Mouse (Mus musculus): Measurements from ENCODE around the gene Cast. TPM values are rescaled to one million over a fixed set of nuclear protein-coding genes. Genes with fewer than 3 reads are reported as not detected.
A peak's percentile ranks its signal among the peaks of the same experiment; 100 is the strongest.

Gene Cast
- polyA plus RNA-seq, 1 experiment from 2014 or later, result 12.7 TPM

DNA sequence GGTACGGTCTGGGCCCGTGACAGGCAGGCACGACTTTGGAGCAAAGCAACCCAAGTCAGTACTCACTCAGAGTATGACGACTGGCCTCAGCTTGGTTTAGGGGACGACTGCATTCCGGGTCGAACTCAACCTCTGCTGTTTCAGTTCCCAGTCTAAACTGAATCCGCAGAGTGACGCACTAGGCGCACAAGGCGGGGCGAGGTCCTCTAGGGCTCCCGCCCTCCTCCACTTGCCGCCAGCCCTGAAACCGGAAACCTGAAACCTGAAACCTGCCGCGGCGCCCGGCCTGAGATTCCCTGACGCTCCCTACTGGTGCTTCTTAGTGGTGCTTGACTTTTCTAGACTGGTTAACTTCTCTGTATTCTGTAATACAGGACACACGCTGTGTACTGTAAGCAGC lies 38.1 kb downstream of the Cast start:
- ATAC-seq (ENCODE audit: low read depth), result peak; percentile 95
- H3K27ac ChIP-seq (replicated peaks), result no peak overlapping the region
- H3K27me3 ChIP-seq, result no peaks in the 10 kb centered on the region

GRCm38 (mm10) chr13:74769871-74770270 lies 38.7 kb downstream of the Cast start:
- ATAC-seq (ENCODE audit: low read depth), result peak; percentile 65; the same call in 1 of the 2 replicates
- Histone ChIP-seq H3K4me1 (replicated peaks) (no peaks in the 10 kb centered on the region; the same call in 1 of the 2 replicates), H3K9ac (peak overlapping the region; percentile 56), H3K36me3 (no peaks in the 10 kb centered on the region), H3K4me2 (peak overlapping the region; percentile 57), H3K27ac (replicated peaks) (no peak overlapping the region), H3K27me3 (no peaks in the 10 kb centered on the region), H3K4me3 (peak overlapping the region; percentile 39), H3K9me3 (no peaks in the 10 kb centered on the region)
- WGBS, result 21% methylated on average over 6 of the region's 8 CpGs

More for the DNA sequence above, 38.1 kb downstream of the Cast start:
- Histone ChIP-seq H3K4me2 (peak overlapping the region; percentile 57), H3K36me3 (no peaks in the 10 kb centered on the region), H3K4me1 (replicated peaks) (no peaks in the 10 kb centered on the region; the same call in 1 of the 2 replicates), H3K9me3 (no peaks in the 10 kb centered on the region), H3K9ac (peak overlapping the region; percentile 56), H3K4me3 (peak overlapping the region; percentile 39)
- WGBS, result under 1% methylated on average over 21 of the region's 21 CpGs

- H3K4me1 ChIP-seq (replicated peaks), result no peaks in the 10 kb centered on the region; the same call in 1 of the 2 replicates
- no peak overlapping the region for H3K4me3 ChIP-seq
- 62% methylated on average over 2 of the region's 2 CpGs for WGBS
- no peaks in the 10 kb centered on the region for H3K36me3 ChIP-seq
- no peaks in the 10 kb centered on the region for H3K27me3 ChIP-seq
- H3K9ac ChIP-seq, result no peak overlapping the region
- H3K9me3 ChIP-seq, result no peaks in the 10 kb centered on the region
- no peak overlapping the region for H3K27ac ChIP-seq (replicated peaks)
- ATAC-seq (ENCODE audit: low read depth), result no peak
- no peak overlapping the region for H3K4me2 ChIP-seq
These were observed 41.4 kb downstream of the Cast start for GRCm38 (mm10) chr13:74767186-74767585.

GRCm38 (mm10) chr13:74762741-74763140 lies 45.9 kb downstream of the Cast start:
- no peaks in the 10 kb centered on the region for H3K27me3 ChIP-seq
- 92% methylated on average over 1 of the region's 1 CpGs for WGBS
- H3K4me1 ChIP-seq (replicated peaks), result no peaks in the 10 kb centered on the region
- no peak overlapping the region for H3K4me2 ChIP-seq
- no peaks in the 10 kb centered on the region for H3K36me3 ChIP-seq
- no peak for ATAC-seq (ENCODE audit: low read depth)
- 0 out of 2 replicates have a peak, but pooled peaks cover 2% of the 10 kb centered on the region for H3K9me3 ChIP-seq
- no peak overlapping the region for H3K27ac ChIP-seq (replicated peaks)
- no peak overlapping the region for H3K4me3 ChIP-seq
- no peak overlapping the region for H3K9ac ChIP-seq

DNA sequence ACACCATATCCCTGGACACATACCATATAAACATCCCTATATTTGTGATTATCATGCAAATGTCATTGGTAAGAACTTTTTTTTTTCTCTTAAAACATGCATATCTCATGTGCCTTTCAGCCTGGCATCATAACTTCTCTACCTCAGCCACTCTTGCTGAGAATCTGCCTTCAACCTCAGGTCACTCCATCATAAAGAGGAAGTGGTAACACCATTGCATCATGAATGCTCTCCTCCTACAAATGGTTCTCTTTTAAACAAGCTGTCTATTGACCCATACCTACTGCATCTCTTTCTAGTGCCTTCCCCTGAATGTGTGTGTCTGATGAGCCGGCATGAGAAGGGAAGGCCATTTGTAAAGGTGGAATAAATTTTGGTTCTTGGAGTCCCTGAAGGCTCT lies 49.5 kb downstream of the Cast start:
- Histone ChIP-seq H3K27me3 (no peaks in the 10 kb centered on the region), H3K27ac (replicated peaks) (no peak overlapping the region), H3K9ac (no peak overlapping the region), H3K36me3 (no peaks in the 10 kb centered on the region), H3K4me2 (no peak overlapping the region), H3K9me3 (0 out of 2 replicates have a peak, but pooled peaks cover 2% of the 10 kb centered on the region), H3K4me3 (no peak overlapping the region), H3K4me1 (replicated peaks) (no peaks in the 10 kb centered on the region)
- 86% methylated on average over 1 of the region's 1 CpGs for WGBS
- ATAC-seq (ENCODE audit: low read depth), result no peak

GRCm38 (mm10) chr13:74743219-74743618 lies 65.4 kb downstream of the Cast start:
- no peak for ATAC-seq (ENCODE audit: low read depth)
- WGBS, result 65% methylated on average over 5 of the region's 5 CpGs
- no peak overlapping the region for H3K9ac ChIP-seq
- H3K27me3 ChIP-seq, result no peaks in the 10 kb centered on the region
- H3K4me1 ChIP-seq (replicated peaks), result no peaks in the 10 kb centered on the region
- H3K27ac ChIP-seq (replicated peaks), result no peak overlapping the region
- H3K4me2 ChIP-seq, result no peak overlapping the region
- H3K9me3 ChIP-seq, result no peaks in the 10 kb centered on the region
- no peak overlapping the region for H3K4me3 ChIP-seq
- no peaks in the 10 kb centered on the region for H3K36me3 ChIP-seq

DNA sequence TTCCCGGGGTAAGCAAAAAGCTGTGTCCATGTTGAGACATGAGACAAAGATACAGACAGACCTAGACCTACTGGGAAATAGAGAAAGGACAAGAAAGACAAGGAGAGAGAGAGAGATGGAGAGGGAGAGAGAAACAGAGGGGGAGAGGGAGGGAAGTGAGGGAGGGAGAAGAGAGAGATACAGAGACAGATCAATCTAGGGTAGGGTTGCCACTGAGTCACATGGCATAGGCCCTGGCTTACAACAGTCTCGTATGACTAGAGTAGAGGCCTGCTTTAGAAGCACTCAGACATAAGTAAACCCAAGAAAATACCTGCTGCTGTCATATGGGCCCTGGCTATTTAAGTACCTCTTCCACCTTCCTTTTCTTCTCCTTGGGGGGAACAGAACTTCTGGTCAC lies 72.2 kb downstream of the Cast start:
- Histone ChIP-seq H3K9me3 (no peaks in the 10 kb centered on the region), H3K36me3 (no peaks in the 10 kb centered on the region), H3K4me2 (no peak overlapping the region), H3K4me3 (no peak overlapping the region), H3K9ac (no peak overlapping the region), H3K27me3 (no peaks in the 10 kb centered on the region), H3K4me1 (replicated peaks) (no peaks in the 10 kb centered on the region), H3K27ac (replicated peaks) (no peak overlapping the region)
- no peak for ATAC-seq (ENCODE audit: low read depth)
- 93% methylated on average over 2 of the region's 2 CpGs for WGBS

GRCm38 (mm10) chr13:74735834-74736233 lies 72.8 kb downstream of the Cast start:
- no peak for ATAC-seq (ENCODE audit: low read depth)
- Histone ChIP-seq H3K4me3 (no peak overlapping the region), H3K9me3 (no peaks in the 10 kb centered on the region), H3K36me3 (no peaks in the 10 kb centered on the region), H3K27me3 (no peaks in the 10 kb centered on the region), H3K9ac (no peak overlapping the region), H3K27ac (replicated peaks) (no peak overlapping the region), H3K4me1 (replicated peaks) (no peaks in the 10 kb centered on the region), H3K4me2 (no peak overlapping the region)
- WGBS, result 88% methylated on average over 5 of the region's 5 CpGs

DNA sequence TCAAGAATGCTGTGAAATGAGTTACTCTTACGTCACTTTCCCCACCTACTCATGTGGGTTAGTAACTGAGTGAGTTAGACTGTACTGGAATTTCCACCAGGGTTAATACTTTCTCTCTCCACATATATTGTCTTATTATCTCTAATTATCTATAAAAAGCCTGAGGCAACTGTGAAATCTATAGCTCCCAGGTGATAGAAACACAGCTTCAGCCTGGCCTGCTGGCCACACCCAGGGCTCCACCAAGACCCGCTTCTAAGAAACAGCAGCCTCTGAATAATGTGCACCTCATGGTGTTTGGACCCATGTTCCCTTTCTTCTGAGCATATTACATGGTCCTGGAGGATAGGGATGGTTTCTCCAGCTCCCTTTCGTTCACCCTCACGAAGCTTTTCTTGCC lies 74.9 kb downstream of the Cast start:
- Histone ChIP-seq H3K9ac (no peak overlapping the region), H3K4me1 (replicated peaks) (no peaks in the 10 kb centered on the region), H3K9me3 (no peaks in the 10 kb centered on the region), H3K4me2 (no peak overlapping the region), H3K4me3 (no peak overlapping the region), H3K36me3 (0 out of 2 replicates have a peak, but pooled peaks cover 3% of the 10 kb centered on the region), H3K27ac (replicated peaks) (no peak overlapping the region), H3K27me3 (no peaks in the 10 kb centered on the region)
- ATAC-seq (ENCODE audit: low read depth), result no peak
- WGBS, result 93% methylated on average over 4 of the region's 4 CpGs

DNA sequence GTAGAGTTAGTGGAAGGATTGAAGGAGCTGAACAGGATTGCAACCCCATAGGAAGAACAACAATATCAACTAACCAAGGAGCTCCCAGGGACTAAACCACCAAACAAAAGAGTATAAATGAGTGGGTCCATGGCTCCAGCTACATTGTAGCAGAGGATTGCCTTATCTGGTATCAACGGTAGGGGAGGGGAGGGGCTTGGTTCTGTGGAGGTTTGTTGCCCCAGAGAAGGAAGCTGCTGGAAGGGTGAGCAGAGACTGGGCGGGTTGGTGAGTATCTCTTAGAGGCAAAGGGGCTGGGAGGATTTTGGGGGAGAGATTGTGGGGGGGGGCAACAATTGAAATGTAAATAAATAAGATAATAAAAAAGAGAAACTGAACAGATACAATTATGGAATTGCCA lies 89.6 kb downstream of the Cast start:
- H3K27me3 ChIP-seq, result no peaks in the 10 kb centered on the region
- no peak overlapping the region for H3K9ac ChIP-seq
- no peaks in the 10 kb centered on the region for H3K9me3 ChIP-seq
- no peak for ATAC-seq (ENCODE audit: low read depth)
- WGBS, result 87% methylated on average over 2 of the region's 2 CpGs
- H3K36me3 ChIP-seq, result 0 out of 2 replicates have a peak, but pooled peaks cover 6% of the 10 kb centered on the region
- no peak overlapping the region for H3K4me3 ChIP-seq
- no peak overlapping the region for H3K4me2 ChIP-seq
- no peak overlapping the region for H3K27ac ChIP-seq (replicated peaks)
- H3K4me1 ChIP-seq (replicated peaks), result no peaks in the 10 kb centered on the region

GRCm38 (mm10) chr13:74696225-74696624 lies 112.4 kb downstream of the Cast start:
- ATAC-seq (ENCODE audit: low read depth), result no peak
- H3K9me3 ChIP-seq, result no peaks in the 10 kb centered on the region
- no peak overlapping the region for H3K4me2 ChIP-seq
- no peaks in the 10 kb centered on the region for H3K27me3 ChIP-seq
- no peak overlapping the region for H3K27ac ChIP-seq (replicated peaks)
- H3K4me3 ChIP-seq, result no peak overlapping the region
- WGBS, result 37% methylated on average over 3 of the region's 3 CpGs
- H3K9ac ChIP-seq, result no peak overlapping the region
- H3K4me1 ChIP-seq (replicated peaks), result no peaks in the 10 kb centered on the region
- no peaks in the 10 kb centered on the region for H3K36me3 ChIP-seq

DNA sequence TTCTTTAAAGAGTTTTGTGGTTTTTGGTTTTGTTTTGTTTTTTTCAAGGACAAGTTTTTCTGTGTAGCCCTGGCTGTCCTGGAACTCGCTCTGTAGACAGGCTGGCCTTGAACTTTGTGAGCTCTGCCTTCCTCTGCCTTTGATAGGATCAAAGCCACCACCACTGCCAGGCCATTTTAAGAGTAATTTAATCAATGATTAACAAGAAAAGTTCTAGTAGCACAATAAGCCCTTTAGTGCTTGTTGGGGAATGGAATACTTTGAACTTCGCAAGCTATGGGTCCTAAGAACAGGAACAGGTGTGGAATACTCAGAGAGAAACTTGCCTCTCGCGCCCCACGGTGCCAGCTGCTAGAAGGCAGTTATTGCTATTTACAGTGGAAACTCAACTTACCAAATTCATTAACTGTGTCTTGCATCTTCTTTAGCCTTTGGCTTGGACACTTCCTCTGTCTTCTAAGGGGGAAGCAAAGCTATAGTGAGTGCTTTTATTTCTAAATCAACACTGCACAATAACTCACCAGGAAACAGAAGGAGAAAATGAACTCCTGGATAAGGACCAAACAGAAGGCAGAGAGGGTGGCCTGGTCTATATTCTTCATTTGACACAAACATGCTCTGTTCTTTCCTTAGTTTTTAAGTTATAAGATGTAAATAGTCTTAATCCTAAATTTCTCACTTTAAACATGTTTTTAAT lies 113.0 kb downstream of the Cast start:
- Histone ChIP-seq H3K27ac (replicated peaks) (no peak overlapping the region), H3K4me2 (no peak overlapping the region), H3K9me3 (no peaks in the 10 kb centered on the region), H3K4me1 (replicated peaks) (no peaks in the 10 kb centered on the region), H3K36me3 (no peaks in the 10 kb centered on the region), H3K4me3 (no peak overlapping the region), H3K9ac (no peak overlapping the region), H3K27me3 (no peaks in the 10 kb centered on the region)
- 79% methylated on average over 5 of the region's 5 CpGs for WGBS
- ATAC-seq (ENCODE audit: low read depth), result no peak
